Mouse (Mus musculus): ENCODE data around the gene Batf2.

DNA sequence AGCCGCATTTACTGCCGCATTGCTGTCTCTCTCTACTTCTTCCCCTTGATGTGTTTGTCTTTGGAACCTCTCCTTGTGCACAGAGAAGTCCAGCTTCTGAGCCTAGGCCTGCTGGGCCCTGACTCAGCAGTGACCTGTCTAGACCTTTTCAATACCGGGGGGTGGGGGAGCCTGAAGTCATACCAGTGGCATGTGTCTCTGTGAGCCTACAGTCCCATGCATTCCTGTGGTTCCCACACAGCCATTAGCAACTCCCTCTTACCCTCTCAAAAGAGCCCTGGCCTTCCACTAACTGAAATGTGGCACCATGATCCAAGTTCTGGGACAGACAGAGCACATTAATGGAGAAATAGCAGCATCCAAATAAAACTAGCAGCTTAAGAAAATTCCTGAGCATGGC lies 4.4 kb upstream of the Batf2 start:
- TF ChIP-seq POLR2A (IDR thresholded peaks at IDR 0.05; ENCODE audit: low read depth, low read length) (no peak), ZC3H11A (IDR thresholded peaks at IDR 0.05; ENCODE audit: low read depth, low read length) (no peak), CHD2 (IDR thresholded peaks at IDR 0.05; ENCODE audit: low read length) (no peak), USF2 (conservative IDR thresholded peaks at IDR 0.05; ENCODE audit: low read depth, low read length) (no peak), JUND (conservative IDR thresholded peaks at IDR 0.05; ENCODE audit: low read depth, low read length) (no peak), CTCF (conservative IDR thresholded peaks at IDR 0.05 in 1 of 2, IDR thresholded peaks at IDR 0.05 in 1 of 2; ENCODE audit: low read depth in 2 of 2, low read length in 2 of 2) (no peak)
